Mouse (Mus musculus) intestine, postnatal 0 days (tissue): ENCODE results near the gene Tmem270. TPM values are rescaled to one million over a fixed set of nuclear protein-coding genes. Genes with fewer than 3 reads are reported as not detected.
"Not testable (repeated sequence)": the region's sequence is repeated elsewhere in the genome, so short reads cannot be mapped to it uniquely, and the experiment has no call there.

ENCODE experiments used
- ATAC-seq: fragments of 200-750 bp; cut with Nextera tagmentation; 2 replicates; pipeline ENCODE4 v1.8.0; 2017; ENCODE audit warnings: mild to moderate bottlenecking, moderate TSS enrichment, moderate library complexity
- H3K27ac ChIP-seq: fragments of 300-500 bp; sonication (generic); 2 replicates; pipeline ENCODE4 v1.5.1; 2014; ENCODE audit warnings: mild to moderate bottlenecking, low read depth, low read length, moderate library complexity
- H3K27me3 ChIP-seq: fragments of 300-500 bp; sonication (generic); replicated peaks from 2 replicates; pipeline ENCODE4 v1.6.1; 2014; ENCODE audit warnings: low read length, mixed read lengths; ENCODE audit not compliant: control insufficient read depth, insufficient read depth
- H3K36me3 ChIP-seq: fragments of 300-500 bp; sonication (generic); 2 replicates; pipeline ENCODE4 v1.6.1; 2014; ENCODE audit warnings: mild to moderate bottlenecking, moderate library complexity; ENCODE audit not compliant: control insufficient read depth, insufficient read depth
- H3K4me1 ChIP-seq: fragments of 300-500 bp; sonication (generic); replicated peaks from 2 replicates; pipeline ENCODE4 v1.6.1; 2014; ENCODE audit warnings: antibody characterized with exemption, low read length, mixed read lengths; ENCODE audit not compliant: control insufficient read depth, insufficient read depth
- H3K4me2 ChIP-seq: fragments of 300-500 bp; sonication (generic); replicated peaks from 2 replicates; pipeline ENCODE4 v1.6.1; 2014; ENCODE audit warnings: low read depth, mild to moderate bottlenecking, moderate library complexity
- H3K4me3 ChIP-seq: fragments of 300-500 bp; sonication (generic); 2 replicates; pipeline ENCODE4 v1.5.1; 2014; ENCODE audit warnings: low read depth, low read length
- H3K9ac ChIP-seq: fragments of 300-500 bp; sonication (generic); 2 replicates; pipeline ENCODE4 v1.6.1; 2014; ENCODE audit warnings: mild to moderate bottlenecking, low read depth, low read length
- H3K9me3 ChIP-seq: fragments of 300-500 bp; sonication (generic); 2 replicates; pipeline ENCODE4 v1.6.1; 2016; ENCODE audit warnings: mixed run types; ENCODE audit not compliant: control insufficient read depth
- CTCF ChIP-seq: sonication (generic); IDR thresholded peaks from 2 replicates; pipeline ENCODE4 v1.5.1; 2016; ENCODE audit warnings: low read depth, mild to moderate bottlenecking, control low read depth, antibody characterized with exemption, moderate library complexity
- WGBS: fragments of 180-500 bp; shearing (Covaris S2); extraction: QIAGEN DNeasy Blood & Tissue Kit; methylation state at CpG from one replicate; pipeline ENCODE4 v1.1.7; 2014; 5-methylcytosine and 5-hydroxymethylcytosine counted together
- polyA plus RNA-seq: library from polyadenylated mRNA; unstranded; fragments of >200 nt; fragmentation: Nextera tagmentation; extraction: Ambion mirVana; gene quantifications from 2 replicates; pipeline ENCODE4 v1.2.1, GENCODE M21; 2015

The Tmem270 gene
- polyA plus RNA-seq, 1 experiment from 2014 or later: not detected

DNA sequence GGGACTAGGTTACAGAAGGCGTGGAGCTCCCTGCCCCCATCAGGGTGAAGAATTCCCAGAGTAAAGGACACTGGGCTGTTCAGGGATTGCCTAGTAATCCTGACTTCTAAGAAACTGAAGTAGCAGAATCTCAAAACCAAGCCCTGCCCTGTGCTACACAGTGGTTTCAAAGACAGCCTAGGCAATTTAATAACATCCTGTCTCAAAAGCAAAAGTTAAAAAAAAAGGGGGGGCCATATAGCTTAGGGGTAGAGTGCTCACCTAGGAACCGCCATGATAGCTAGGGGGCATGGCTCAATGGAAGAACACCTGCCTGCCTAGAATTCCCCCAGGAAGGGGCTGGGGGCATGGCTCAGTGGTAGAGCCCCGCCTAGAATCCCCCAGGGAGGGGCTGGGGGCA lies 32.5 kb upstream of the Tmem270 start:
- 81% methylated on average over 3 of the region's 3 CpGs for WGBS

DNA sequence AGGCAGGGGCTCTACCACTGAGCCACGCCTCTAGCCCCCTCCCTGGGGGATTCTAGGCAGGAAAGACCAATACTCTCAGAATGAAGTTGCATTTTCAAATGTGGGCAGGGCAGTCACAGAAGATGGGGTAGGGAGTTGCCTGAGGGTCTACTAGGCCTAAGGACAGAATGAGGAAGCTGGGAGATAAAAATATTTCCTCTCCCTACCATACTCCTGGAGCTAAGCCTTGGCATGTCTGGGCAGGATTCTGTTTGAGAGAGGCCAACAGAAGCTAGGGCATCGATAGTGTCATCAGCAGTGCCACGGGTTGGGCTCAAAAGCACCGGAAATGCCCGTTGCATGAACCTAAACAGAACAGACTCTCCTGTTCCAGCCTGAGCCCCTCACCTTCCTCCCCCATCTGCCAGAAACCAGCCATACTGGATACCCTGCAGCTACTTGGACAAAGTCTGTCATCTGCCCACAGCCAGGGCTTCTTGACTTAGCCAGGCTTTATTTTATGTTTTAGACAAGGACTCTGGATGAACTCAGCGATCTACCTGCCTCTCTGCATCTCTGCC lies 30.2 kb upstream of the Tmem270 start:
- no peak overlapping the region for H3K27ac ChIP-seq
- H3K4me1 ChIP-seq: 0 out of 2 replicates have a peak, but pooled peaks cover 3% of the 10 kb centered on the region
- no peak for ATAC-seq
- H3K9ac ChIP-seq: no peak overlapping the region
- 88% methylated on average over 6 of the region's 6 CpGs for WGBS
- H3K9me3 ChIP-seq: no peaks in the 10 kb centered on the region
- no peaks in the 10 kb centered on the region for H3K27me3 ChIP-seq
- H3K36me3 ChIP-seq: peaks cover 11% of the 10 kb centered on the region; the same call in 1 of the 2 replicates
- H3K4me2 ChIP-seq: no peak overlapping the region
- H3K4me3 ChIP-seq: no peak overlapping the region
- no peak for TF ChIP-seq CTCF

More for the DNA sequence above, 32.5 kb upstream of the Tmem270 start:
- Histone ChIP-seq H3K36me3 (peaks cover 7% of the 10 kb centered on the region; the same call in 1 of the 2 replicates), H3K27ac (no peak overlapping the region), H3K9me3 (no peaks in the 10 kb centered on the region), H3K4me3 (no peak overlapping the region), H3K27me3 (no peaks in the 10 kb centered on the region), H3K4me1 (no peaks in the 10 kb centered on the region; the same call in 1 of the 2 replicates), H3K4me2 (no peak overlapping the region), H3K9ac (no peak overlapping the region)
- no peak for TF ChIP-seq CTCF
- no peak for ATAC-seq

DNA sequence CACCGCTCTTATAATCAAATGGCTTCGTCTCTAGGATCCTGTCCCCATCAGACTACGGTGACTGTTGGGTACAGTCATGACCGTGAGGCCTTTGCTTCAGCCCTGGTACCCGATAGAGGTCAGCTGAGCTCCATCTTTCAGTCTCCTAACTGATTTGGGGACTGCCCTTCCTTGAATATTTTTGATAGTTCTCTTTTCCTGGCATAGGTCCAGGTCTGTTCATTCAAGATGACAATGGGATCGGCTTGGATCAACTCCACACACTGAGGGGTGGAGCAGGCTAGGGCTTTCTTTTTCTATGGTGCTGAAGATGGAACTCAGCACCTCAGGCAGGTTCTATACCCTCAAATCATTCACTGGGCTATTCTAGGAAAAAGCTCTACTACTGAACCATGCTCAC lies 29.5 kb upstream of the Tmem270 start:
- Histone ChIP-seq H3K36me3 (peaks cover 11% of the 10 kb centered on the region; the same call in 1 of the 2 replicates), H3K4me1 (0 out of 2 replicates have a peak, but pooled peaks cover 3% of the 10 kb centered on the region), H3K9ac (no peak overlapping the region), H3K9me3 (no peaks in the 10 kb centered on the region), H3K4me3 (no peak overlapping the region), H3K27me3 (no peaks in the 10 kb centered on the region), H3K4me2 (no peak overlapping the region), H3K27ac (no peak overlapping the region)
- ATAC-seq: no peak
- no peak for TF ChIP-seq CTCF
- 92% methylated on average over 6 of the region's 6 CpGs for WGBS

DNA sequence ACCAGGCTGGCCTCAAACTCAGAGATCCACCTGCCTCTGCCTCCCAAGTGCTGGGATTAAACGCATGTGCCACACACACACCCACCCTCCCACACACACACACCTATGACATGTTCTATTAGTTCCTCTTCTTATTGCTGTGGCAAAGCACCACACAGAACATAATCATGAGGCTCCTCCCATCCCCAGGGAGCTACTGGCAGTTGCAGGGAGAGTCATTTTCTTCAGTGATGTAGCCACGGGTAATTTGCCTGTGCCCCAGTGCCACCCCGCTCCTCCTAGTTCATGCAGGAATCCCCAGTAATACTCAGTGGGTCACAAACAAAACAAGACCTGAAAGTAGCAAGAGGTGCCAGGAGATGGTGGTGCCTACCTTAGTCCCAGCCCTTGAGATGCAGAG lies 28.1 kb upstream of the Tmem270 start:
- TF ChIP-seq CTCF: no peak
- ATAC-seq: no peak

DNA sequence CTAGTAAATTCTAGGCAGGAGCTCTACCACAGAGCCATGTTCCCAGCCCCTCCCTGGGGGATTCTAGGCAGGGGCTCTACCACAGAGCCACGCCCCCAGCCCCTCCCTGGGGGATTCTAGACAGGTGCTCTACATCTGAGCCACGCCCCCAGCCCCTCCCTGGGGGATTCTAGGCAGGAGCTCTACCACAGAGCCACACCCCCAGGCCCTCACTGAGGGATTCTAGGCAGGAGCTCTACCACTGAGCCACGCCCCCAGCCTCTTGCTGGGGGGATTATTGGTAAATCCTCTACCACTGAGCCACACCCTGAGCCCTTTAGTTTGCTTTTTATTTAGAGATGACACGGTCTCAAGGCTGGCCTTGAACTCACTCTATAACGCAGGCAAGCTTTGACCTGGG lies 27.2 kb upstream of the Tmem270 start:
- not testable (repeated sequence) for H3K9ac ChIP-seq, H3K4me1 ChIP-seq, H3K9me3 ChIP-seq, H3K4me3 ChIP-seq, H3K4me2 ChIP-seq, H3K27ac ChIP-seq, ATAC-seq, H3K27me3 ChIP-seq
- peaks cover 11% of the 10 kb centered on the region; the same call in 1 of the 2 replicates for H3K36me3 ChIP-seq
- WGBS: 91% methylated on average over 5 of the region's 5 CpGs

More for the DNA sequence above, 28.1 kb upstream of the Tmem270 start:
- no peaks in the 10 kb centered on the region for H3K27me3 ChIP-seq
- 0 out of 2 replicates have a peak, but pooled peaks cover 3% of the 10 kb centered on the region for H3K4me1 ChIP-seq
- H3K4me2 ChIP-seq: no peak overlapping the region
- no peak overlapping the region for H3K4me3 ChIP-seq
- no peak overlapping the region for H3K27ac ChIP-seq
- 92% methylated on average over 3 of the region's 3 CpGs for WGBS
- H3K9ac ChIP-seq: no peak overlapping the region
- peaks cover 11% of the 10 kb centered on the region; the same call in 1 of the 2 replicates for H3K36me3 ChIP-seq
- H3K9me3 ChIP-seq: no peaks in the 10 kb centered on the region

DNA sequence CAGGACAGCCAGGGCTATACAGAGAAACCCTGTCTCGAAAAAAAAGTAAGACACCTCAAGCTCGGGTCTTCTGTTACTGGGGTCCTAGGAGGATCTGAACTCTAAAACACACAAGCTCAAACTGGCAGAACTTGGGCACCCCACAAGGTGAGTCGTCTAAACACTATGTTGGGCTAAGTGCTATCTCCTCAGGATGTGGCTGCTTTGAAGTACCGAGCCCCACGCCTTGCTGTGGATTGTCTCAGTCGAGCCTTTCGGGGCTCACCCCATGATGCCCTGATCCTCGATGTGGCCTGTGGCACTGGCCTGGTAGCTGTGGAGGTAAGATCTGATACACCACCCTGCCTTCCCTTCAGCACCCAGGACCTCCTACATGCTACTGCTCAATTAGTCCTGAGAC lies 26.7 kb upstream of the Tmem270 start:
- ATAC-seq: no peak

More for the DNA sequence above, 26.7 kb upstream of the Tmem270 start:
- Histone ChIP-seq H3K4me2 (peak overlapping the region; percentile 91), H3K27ac (no peak overlapping the region), H3K9ac (no peak overlapping the region), H3K9me3 (no peaks in the 10 kb centered on the region), H3K36me3 (peaks cover 11% of the 10 kb centered on the region; the same call in 1 of the 2 replicates), H3K4me1 (0 out of 2 replicates have a peak, but pooled peaks cover 3% of the 10 kb centered on the region), H3K4me3 (no peak overlapping the region), H3K27me3 (no peaks in the 10 kb centered on the region)
- TF ChIP-seq CTCF: no peak
- WGBS: 85% methylated on average over 8 of the region's 8 CpGs
